Mouse (Mus musculus) left cerebral cortex, adult 11 months (tissue): ENCODE results near the gene Gm10985.
A peak's percentile ranks its signal among the peaks of the same experiment; 100 is the strongest.

Source experiments
- DNase-seq: peaks from one replicate; pipeline ENCODE4 v3.0.0; 2022; ENCODE audit warnings: low spot score

Gm10985 gene

GRCm38 (mm10) chr3:53844786-53845185, at the start of gene Gm10985:
Gene Gm10985, plus strand, starts transcription at chr3:53845086.
- no peak for DNase-seq

DNA sequence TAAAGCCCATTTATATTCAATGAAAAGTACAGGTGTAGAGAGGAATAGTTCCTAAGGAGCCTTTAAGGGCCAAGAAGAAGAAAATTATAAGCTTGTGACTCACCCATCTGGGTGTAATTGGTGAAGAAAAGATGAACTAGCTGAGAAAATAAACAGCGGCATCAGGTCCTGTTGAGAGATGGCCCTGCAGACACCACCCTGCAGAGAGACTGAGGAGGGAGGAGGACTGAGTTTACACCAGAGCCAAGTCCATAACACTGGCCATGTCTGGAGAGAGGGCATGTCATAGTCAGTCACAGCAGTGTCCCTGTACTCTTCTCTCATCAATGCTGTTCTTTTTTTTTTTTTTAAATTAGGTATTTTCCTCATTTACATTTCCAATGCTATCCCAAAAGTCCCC, 48.0 kb upstream of the Gm10985 start:
- DNase-seq = no peak

- no peak for DNase-seq
These were observed 45.2 kb upstream of the Gm10985 start for GRCm38 (mm10) chr3:53799671-53800070.

- no peak for DNase-seq
These were observed 31.4 kb upstream of the Gm10985 start for GRCm38 (mm10) chr3:53813421-53813977.

DNA sequence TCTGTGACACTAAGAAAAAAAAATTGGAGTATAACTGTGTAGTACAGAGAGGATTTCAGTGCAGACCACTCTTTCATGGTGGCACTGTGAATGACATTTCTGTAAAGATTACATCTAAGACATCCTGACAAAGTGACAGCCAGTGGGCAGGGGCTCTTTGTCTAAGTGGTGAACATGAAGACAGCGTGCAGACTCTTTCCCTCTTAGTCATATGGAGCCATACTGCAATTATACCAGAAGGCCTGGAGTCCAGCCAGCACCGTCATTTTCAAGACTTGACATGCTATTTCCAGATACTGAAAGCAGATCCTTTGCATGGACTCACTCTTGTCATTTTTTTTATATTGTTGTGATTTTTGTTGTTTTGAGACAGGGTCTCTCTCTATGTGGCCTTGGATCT, 10.6 kb upstream of the Gm10985 start:
- DNase-seq = no peak

- no peak for DNase-seq
These were observed 1.5 kb downstream of the Gm10985 start for GRCm38 (mm10) chr3:53846206-53846928.

- no peak for DNase-seq
These were observed 2.8 kb downstream of the Gm10985 start for GRCm38 (mm10) chr3:53847726-53848125.

GRCm38 (mm10) chr3:53848262-53848661, 3.4 kb downstream of the Gm10985 start:
- no peak for DNase-seq

DNA sequence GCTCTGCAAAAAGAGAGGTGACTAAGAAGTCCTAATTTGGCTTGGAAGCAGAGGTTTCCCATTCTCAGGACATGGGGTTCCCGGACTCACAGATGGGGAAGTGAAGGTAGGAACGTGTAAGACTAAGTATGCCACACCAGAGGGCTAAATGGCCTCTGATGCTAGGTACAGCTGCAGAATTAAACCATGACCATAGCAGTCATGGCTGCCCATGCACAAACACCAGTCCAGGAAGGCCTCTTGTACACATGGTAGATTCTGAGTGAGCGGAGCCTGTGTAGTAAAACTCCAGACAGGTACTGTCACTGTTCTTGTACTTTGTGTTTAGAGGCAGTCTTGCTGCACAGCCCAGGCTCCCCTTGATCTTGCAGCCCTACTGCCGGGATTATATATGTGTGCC, 9.4 kb downstream of the Gm10985 start:
- no peak for DNase-seq

GRCm38 (mm10) chr3:53854831-53855230, 9.9 kb downstream of the Gm10985 start:
- DNase-seq = no peak

- peak; percentile 89 for DNase-seq
These were observed 18.7 kb downstream of the Gm10985 start, which contains the start of gene Ufm1 for GRCm38 (mm10) chr3:53863383-53864220. Gene Ufm1, minus strand, starts transcription at chr3:53863830.

DNA sequence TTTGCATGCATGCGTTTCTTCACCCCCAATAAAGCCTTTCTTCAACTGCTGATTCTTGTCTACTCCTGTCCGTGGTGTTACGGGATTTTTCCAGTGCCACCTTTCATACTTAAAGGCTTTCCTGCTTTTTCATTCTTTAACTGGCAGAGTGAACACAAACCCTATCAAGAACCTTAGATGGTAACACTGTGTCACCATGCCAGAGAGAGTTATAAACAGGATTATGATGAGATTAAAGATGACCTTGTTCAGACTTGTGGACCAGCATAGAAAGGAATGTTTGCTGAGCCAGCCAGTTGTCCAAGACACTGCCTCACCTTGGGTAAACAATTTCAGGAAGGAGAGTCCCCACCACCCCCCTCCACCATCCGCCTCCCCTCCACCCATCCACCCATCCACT, 23.3 kb downstream of the Gm10985 start:
- DNase-seq = no peak

GRCm38 (mm10) chr3:53869263-53869662, 24.4 kb downstream of the Gm10985 start:
- DNase-seq = no peak

DNA sequence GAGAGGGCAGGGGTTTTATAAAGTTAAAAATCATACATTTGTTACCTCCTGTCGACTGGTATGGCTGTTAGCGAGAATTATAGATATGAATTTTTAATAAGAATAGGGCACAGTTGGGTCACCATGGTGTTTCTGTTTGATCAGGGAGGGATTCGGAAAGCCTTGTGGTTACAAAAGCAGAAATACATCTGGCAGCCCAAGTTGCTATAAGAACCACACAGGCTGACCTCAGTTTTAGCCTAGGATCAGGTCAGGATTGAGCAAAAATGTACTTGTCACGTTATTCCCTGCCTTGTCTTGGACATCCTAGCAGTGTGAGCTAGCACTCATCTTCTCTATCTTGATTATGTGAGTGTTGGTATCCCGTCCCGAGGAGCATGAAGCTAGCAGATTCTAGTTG, 25.6 kb downstream of the Gm10985 start:
- no peak for DNase-seq

DNA sequence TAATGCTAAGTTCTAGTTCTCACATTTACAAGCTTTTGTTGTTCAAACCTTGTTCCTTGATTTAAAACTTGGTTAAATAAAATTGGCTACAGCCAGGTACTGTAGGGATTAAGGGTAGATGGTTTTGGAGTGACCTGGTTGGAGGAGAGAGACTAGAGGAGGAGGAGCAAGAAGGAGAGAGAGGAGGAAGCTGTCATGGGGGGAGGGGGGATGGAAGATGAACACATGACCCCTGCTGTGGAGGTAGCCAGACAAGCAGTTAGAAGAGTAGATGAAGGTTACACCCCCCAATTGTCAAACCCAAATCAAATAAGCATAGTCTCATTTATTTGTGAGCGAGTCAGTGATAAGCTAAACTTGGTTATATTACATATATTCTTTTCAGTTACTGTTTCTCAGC, 26.7 kb downstream of the Gm10985 start:
- no peak for DNase-seq

- peak; percentile 65 for DNase-seq
These were observed 46.0 kb downstream of the Gm10985 start for GRCm38 (mm10) chr3:53890619-53891540.
